Mouse (Mus musculus) limb, embryonic 14.5 days (tissue): ENCODE data around the gene Klk4. TPM values are rescaled to one million over a fixed set of nuclear protein-coding genes. Genes with fewer than 3 reads are reported as not detected.

Source experiments
- ATAC-seq: fragments of 200-750 bp; cut with Nextera tagmentation; 2 replicates; pipeline ENCODE4 v1.8.0; 2017; ENCODE audit warnings: low read depth, moderate number of reproducible peaks, moderate TSS enrichment; ENCODE audit not compliant: low FRiP score
- DNase-seq: peaks from one replicate; pipeline ENCODE4 v3.0.0-alpha.2; 2015; ENCODE audit warnings: low spot score
- H3K27ac ChIP-seq: fragments of 300-500 bp; sonication (generic); replicated peaks from 2 replicates; pipeline ENCODE4 v1.5.1; 2014; ENCODE audit warnings: low read depth, mild to moderate bottlenecking, low read length, moderate library complexity, mixed read lengths
- H3K27me3 ChIP-seq: fragments of 300-500 bp; sonication (generic); 2 replicates; pipeline ENCODE4 v1.6.1; 2014; ENCODE audit warnings: low read length, mixed read lengths; ENCODE audit not compliant: control insufficient read depth, insufficient read depth
- H3K36me3 ChIP-seq: fragments of 300-500 bp; sonication (generic); 2 replicates; pipeline ENCODE4 v1.6.1; 2014; ENCODE audit warnings: mild to moderate bottlenecking, low read length, moderate library complexity, mixed read lengths; ENCODE audit not compliant: control insufficient read depth, insufficient read depth
- H3K4me1 ChIP-seq: fragments of 300-500 bp; sonication (generic); 2 replicates; pipeline ENCODE4 v1.6.1; 2014; ENCODE audit warnings: antibody characterized with exemption, low read length, mixed read lengths; ENCODE audit not compliant: control insufficient read depth, insufficient read depth
- H3K4me2 ChIP-seq: fragments of 300-500 bp; sonication (generic); replicated peaks from 2 replicates; pipeline ENCODE4 v1.6.1; 2014; ENCODE audit warnings: low read depth, mild to moderate bottlenecking, low read length, moderate library complexity; ENCODE audit not compliant: severe bottlenecking
- H3K4me3 ChIP-seq: fragments of 300-500 bp; sonication (generic); replicated peaks from 2 replicates; pipeline ENCODE4 v1.5.1; 2014; ENCODE audit warnings: low read length
- H3K9ac ChIP-seq: fragments of 300-500 bp; sonication (generic); 2 replicates; pipeline ENCODE4 v1.6.1; 2014; ENCODE audit warnings: mild to moderate bottlenecking, low read depth, low read length, moderate library complexity; ENCODE audit not compliant: severe bottlenecking
- H3K9me3 ChIP-seq: fragments of 300-500 bp; sonication (generic); 2 replicates; pipeline ENCODE4 v1.6.1; 2016; ENCODE audit warnings: low read length; ENCODE audit not compliant: control insufficient read depth
- POLR2A ChIP-seq: fragments of 200-500 bp; IDR thresholded peaks from 2 replicates; pipeline ENCODE4 v1.8.0; 2012; ENCODE audit warnings: inconsistent platforms, mild to moderate bottlenecking, moderate library complexity, borderline replicate concordance; ENCODE audit not compliant: insufficient read depth, insufficient read length; ENCODE audit errors: extremely low read depth
- WGBS: fragments of 180-500 bp; shearing (Covaris S2); extraction: QIAGEN DNeasy Blood & Tissue Kit; methylation state at CpG from one replicate; pipeline ENCODE4 v1.1.7; 2014; 5-methylcytosine and 5-hydroxymethylcytosine counted together
- polyA plus RNA-seq, 2 experiments: library from polyadenylated mRNA; depleted of rRNA in 1 of 2; stranded (reverse) in 1 of 2; unstranded in 1 of 2; fragments of >200 nt; fragmentation: Nextera tagmentation in 1 of 2; extraction: Ambion mirVana in 1 of 2; gene quantifications; 2 replicates each; pipeline versions ENCODE4 v1.2.1 to v1.2.3; 2012 to 2014

The Klk4 gene
- polyA plus RNA-seq, 2 experiments, result 0.09 TPM; not detected in 1

DNA sequence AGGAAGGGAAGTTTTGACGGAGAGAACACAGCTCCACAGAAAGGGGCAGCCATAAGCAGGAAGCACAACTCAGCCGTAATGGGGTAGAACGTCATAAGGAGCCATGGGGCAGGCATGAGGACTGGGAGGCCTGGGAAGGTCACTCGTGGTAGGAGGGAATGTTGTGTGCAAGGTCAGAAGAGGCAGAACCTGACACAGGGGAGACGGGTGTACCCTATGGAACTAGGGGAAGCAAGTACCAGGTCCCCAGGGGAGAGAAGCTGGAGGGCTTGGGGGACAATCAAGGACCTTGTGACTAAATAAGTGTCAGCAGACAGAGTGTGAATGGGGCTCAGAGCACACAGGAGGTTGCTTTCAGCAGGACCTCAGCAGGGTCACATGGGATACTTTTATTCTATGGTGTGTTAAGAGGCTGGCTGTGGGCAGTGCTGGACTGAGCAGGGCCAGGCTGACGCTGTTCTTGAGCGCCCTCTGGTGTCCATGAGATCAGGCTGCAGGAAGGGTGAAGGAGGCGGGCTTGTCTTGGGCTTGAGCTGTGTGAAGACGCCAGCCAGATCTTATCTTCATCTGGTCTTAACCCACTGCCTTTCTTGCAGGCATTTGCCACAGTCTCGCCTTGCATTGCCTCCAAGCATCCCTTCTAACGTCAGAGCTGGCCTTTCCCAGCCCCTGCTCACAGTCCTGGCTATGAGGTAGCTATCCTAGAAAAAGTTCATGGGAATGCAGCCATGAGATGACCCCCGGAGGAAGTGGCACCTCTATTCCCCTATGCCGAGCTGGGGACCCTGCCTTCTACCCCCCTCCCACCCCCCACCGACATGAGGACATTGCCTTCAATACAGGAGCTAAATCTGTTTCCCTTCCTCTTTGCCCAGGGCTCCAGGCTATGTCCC lies 38.8 kb downstream of the Klk4 start:
- no peak overlapping the region for H3K9ac ChIP-seq
- H3K4me3 ChIP-seq, result no peak overlapping the region
- ATAC-seq (peak; percentile 89), DNase-seq (peak; percentile 50)
- H3K9me3 ChIP-seq, result no peaks in the 10 kb centered on the region
- H3K27me3 ChIP-seq, result no peaks in the 10 kb centered on the region
- H3K4me2 ChIP-seq, result no peak overlapping the region
- H3K36me3 ChIP-seq, result no peaks in the 10 kb centered on the region
- H3K4me1 ChIP-seq, result no peaks in the 10 kb centered on the region
- no peak for TF ChIP-seq POLR2A
- H3K27ac ChIP-seq, result no peak overlapping the region
- WGBS, result 34% methylated on average over 12 of the region's 14 CpGs

DNA sequence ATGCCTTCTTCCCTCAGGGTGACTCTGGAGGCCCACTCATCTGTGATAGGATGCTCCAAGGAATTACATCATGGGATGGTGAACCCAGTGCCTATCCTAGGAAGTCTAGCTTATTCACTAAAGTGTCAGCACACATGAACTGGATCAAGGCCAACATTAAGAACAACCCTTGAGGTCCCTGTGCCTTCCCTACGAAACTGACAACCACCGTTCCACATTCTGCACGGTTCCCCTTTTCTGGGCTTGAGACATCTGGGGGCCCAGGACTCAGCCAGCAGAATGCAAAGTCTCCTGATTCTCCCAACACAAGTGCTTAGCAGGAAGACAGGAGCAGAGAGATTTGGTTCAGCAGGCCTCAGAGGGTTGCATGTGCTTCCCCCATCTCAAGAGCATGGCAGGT lies 39.6 kb downstream of the Klk4 start:
- 80% methylated on average over 3 of the region's 3 CpGs for WGBS
- no peak for ATAC-seq

DNA sequence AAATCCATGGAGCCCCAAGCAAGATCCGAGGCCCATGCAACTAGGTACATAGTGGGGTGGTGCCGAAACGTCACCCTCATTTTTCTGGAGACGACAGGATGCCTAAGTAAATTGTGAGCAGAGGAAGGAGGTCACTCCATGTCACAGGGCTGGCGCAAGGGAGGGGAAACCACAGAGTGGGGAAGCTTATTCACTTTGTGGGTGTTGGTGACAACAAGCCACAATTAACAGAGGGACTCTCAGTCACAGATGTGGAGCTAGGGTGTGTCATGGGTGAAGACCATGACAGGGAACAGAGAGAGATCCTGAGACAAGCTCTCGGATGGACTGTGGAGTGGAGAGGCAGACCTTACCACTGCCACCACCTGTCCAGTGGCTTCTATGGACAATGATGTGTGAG lies 40.1 kb downstream of the Klk4 start:
- Histone ChIP-seq H3K27me3 (no peaks in the 10 kb centered on the region), H3K4me1 (no peaks in the 10 kb centered on the region), H3K4me2 (no peak overlapping the region), H3K4me3 (no peak overlapping the region), H3K36me3 (no peaks in the 10 kb centered on the region), H3K9ac (no peak overlapping the region), H3K9me3 (no peaks in the 10 kb centered on the region), H3K27ac (no peak overlapping the region)
- DNase-seq (no peak), ATAC-seq (no peak)
- 81% methylated on average over 6 of the region's 6 CpGs for WGBS
- TF ChIP-seq POLR2A, result no peak

More for the DNA sequence above, 39.6 kb downstream of the Klk4 start:
- no peak for DNase-seq
- Histone ChIP-seq H3K4me1 (no peaks in the 10 kb centered on the region), H3K4me3 (no peak overlapping the region), H3K36me3 (no peaks in the 10 kb centered on the region), H3K9ac (no peak overlapping the region), H3K4me2 (no peak overlapping the region), H3K27ac (no peak overlapping the region), H3K27me3 (no peaks in the 10 kb centered on the region), H3K9me3 (no peaks in the 10 kb centered on the region)
- no peak for TF ChIP-seq POLR2A

DNA sequence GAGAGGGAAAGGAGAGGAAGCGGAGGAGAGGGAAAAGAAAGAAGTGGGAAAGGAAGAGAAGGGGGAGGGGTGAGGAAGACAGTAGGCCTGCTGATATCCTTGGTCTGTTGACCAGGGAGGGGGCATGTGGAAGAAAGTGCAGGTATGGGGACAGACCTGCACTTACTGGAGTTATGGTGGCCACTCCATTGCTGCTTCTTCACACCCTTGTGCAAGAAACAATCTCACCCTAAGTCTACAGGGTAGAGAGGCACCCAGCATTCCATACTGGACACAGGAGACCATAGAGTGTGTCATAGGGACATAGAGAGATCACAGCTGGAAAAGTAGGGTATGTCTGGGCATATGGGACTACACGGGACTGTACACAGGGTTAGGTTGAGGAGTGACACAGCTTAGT lies 41.0 kb downstream of the Klk4 start:
- Histone ChIP-seq H3K4me3 (no peak overlapping the region), H3K9ac (no peak overlapping the region), H3K36me3 (no peaks in the 10 kb centered on the region), H3K4me1 (no peaks in the 10 kb centered on the region), H3K4me2 (no peak overlapping the region), H3K27ac (no peak overlapping the region), H3K9me3 (no peaks in the 10 kb centered on the region), H3K27me3 (no peaks in the 10 kb centered on the region)
- WGBS, result 79% methylated on average over 2 of the region's 2 CpGs
- TF ChIP-seq POLR2A, result no peak
- ATAC-seq (no peak), DNase-seq (no peak)

DNA sequence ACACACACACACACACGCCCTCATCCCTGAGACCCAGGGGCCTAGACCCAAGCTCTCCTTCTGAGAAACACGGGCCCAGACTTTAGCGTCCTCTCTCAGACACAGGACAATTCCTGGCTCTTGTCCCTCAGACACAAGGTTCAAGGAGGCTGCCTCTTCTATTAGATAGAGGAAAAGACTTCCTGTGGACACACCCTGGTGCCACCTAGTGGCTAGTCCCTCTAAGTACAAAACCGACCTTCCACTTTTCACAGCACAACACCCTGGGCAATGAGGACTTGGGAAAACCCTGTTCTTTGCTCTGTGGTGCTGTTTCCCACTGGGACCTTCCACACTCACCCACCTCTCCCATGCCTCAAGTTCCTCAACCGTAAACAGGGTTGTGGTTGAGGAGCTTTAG lies 45.0 kb downstream of the Klk4 start:
- Histone ChIP-seq H3K9ac (no peak overlapping the region), H3K4me2 (no peak overlapping the region), H3K4me1 (no peaks in the 10 kb centered on the region), H3K27ac (no peak overlapping the region), H3K4me3 (no peak overlapping the region), H3K27me3 (no peaks in the 10 kb centered on the region), H3K36me3 (no peaks in the 10 kb centered on the region), H3K9me3 (no peaks in the 10 kb centered on the region)
- no peak for DNase-seq
- WGBS, result 54% methylated on average over 5 of the region's 5 CpGs
- no peak for ATAC-seq
- TF ChIP-seq POLR2A, result no peak
